Mouse (Mus musculus): ENCODE data around the gene Mgat1. TPM values are rescaled to one million over a fixed set of nuclear protein-coding genes. Genes with fewer than 3 reads are reported as not detected.
"Not testable (repeated sequence)": the region's sequence is repeated elsewhere in the genome, so short reads cannot be mapped to it uniquely, and the experiment has no call there.

The Mgat1 gene
- total RNA-seq (2021) = 10 to 100 TPM; 64.7 to 66.9 TPM

GRCm38 (mm10) chr11:49243727-49244594, at the start of gene Mgat1:
Mgat1 (plus strand) TSS chr11:49244191.
- intact Hi-C loops (cut with DNase I) = no loop called here
- peak; percentile 89 to 93 for DNase-seq

GRCm38 (mm10) chr11:49194771-49195170, 49.2 kb upstream of the Mgat1 start:
- DNase-seq = not testable (repeated sequence)
- intact Hi-C loops (cut with DNase I) = loop anchor here (10.0 kb wide), 1 partner anchor 210 kb away; no protein-coding TSS in a partner anchor

GRCm38 (mm10) chr11:49195819-49196322, 48.1 kb upstream of the Mgat1 start:
- DNase-seq = peak in 1 of 2 experiments; percentile 32

GRCm38 (mm10) chr11:49200666-49201065, 43.3 kb upstream of the Mgat1 start:
- DNase-seq = no peak
- intact Hi-C loops (cut with DNase I) = loop anchor here (5.0 kb wide), 2 partner anchors 328 to 403 kb away; partner anchors contain the start of gene Irgm1

More at GRCm38 (mm10) chr11:49195819-49196322, 48.1 kb upstream of the Mgat1 start:
- intact Hi-C loops (cut with DNase I) = loop anchor here (10.0 kb wide), 1 partner anchor 209 kb away; no protein-coding TSS in a partner anchor

GRCm38 (mm10) chr11:49201142-49201541, 42.8 kb upstream of the Mgat1 start:
- no peak for DNase-seq
- intact Hi-C loops (cut with DNase I) = loop anchor here (5.0 kb wide), 2 partner anchors 329 to 404 kb away; partner anchors contain the start of gene Irgm1

GRCm38 (mm10) chr11:49202071-49202470, 41.9 kb upstream of the Mgat1 start:
- intact Hi-C loops (cut with DNase I) = loop anchor here (5.0 kb wide), 2 partner anchors 330 to 405 kb away; partner anchors contain the start of gene Irgm1
- DNase-seq = no peak

- intact Hi-C loops (cut with DNase I) = loop anchor here (1.0 to 5.0 kb wide), 3 partner anchors 48 to 405 kb away; partner anchors contain the start of gene Irgm1
- peak in 1 of 2 experiments; percentile 32 for DNase-seq
These were observed 41.4 kb upstream of the Mgat1 start for GRCm38 (mm10) chr11:49202523-49203061.

- intact Hi-C loops (cut with DNase I) = loop anchor here (1.0 to 5.0 kb wide), 3 partner anchors 47 to 406 kb away; partner anchors contain the start of gene Irgm1
- peak; percentile 97 for DNase-seq
These were observed 40.7 kb upstream of the Mgat1 start, which contains the start of gene Zfp62 for GRCm38 (mm10) chr11:49203129-49203768. Zfp62 (plus strand) TSS chr11:49203292.

GRCm38 (mm10) chr11:49203771-49204497, 40.1 kb upstream of the Mgat1 start:
- intact Hi-C loops (cut with DNase I) = loop anchor here (1.0 to 5.0 kb wide), 3 partner anchors 46 to 407 kb away; partner anchors contain the start of gene Irgm1
- DNase-seq = no peak

- intact Hi-C loops (cut with DNase I) = no loop called here
These were observed 38.9 kb upstream of the Mgat1 start for GRCm38 (mm10) chr11:49205080-49205590.

GRCm38 (mm10) chr11:49207495-49207894, 36.5 kb upstream of the Mgat1 start:
- DNase-seq = no peak
- intact Hi-C loops (cut with DNase I) = no loop called here

More at GRCm38 (mm10) chr11:49205080-49205590, 38.9 kb upstream of the Mgat1 start:
- no peak for DNase-seq

- intact Hi-C loops (cut with DNase I) = no loop called here
- no peak for DNase-seq
These were observed 31.4 kb upstream of the Mgat1 start for GRCm38 (mm10) chr11:49212577-49212976.

GRCm38 (mm10) chr11:49213505-49213904, 30.5 kb upstream of the Mgat1 start:
- intact Hi-C loops (cut with DNase I) = no loop called here
- no peak for DNase-seq

- no peak for DNase-seq
- intact Hi-C loops (cut with DNase I) = no loop called here
These were observed 24.7 kb upstream of the Mgat1 start for GRCm38 (mm10) chr11:49219271-49219670.

- DNase-seq = no peak
- intact Hi-C loops (cut with DNase I) = no loop called here
These were observed 19.5 kb upstream of the Mgat1 start for GRCm38 (mm10) chr11:49224455-49224854.

GRCm38 (mm10) chr11:49232781-49233180, 11.2 kb upstream of the Mgat1 start:
- intact Hi-C loops (cut with DNase I) = no loop called here
- no peak for DNase-seq

GRCm38 (mm10) chr11:49235459-49236207, 8.4 kb upstream of the Mgat1 start:
- intact Hi-C loops (cut with DNase I) = no loop called here
- no peak for DNase-seq

- intact Hi-C loops (cut with DNase I) = no loop called here
- DNase-seq = no peak
These were observed 7.1 kb upstream of the Mgat1 start for GRCm38 (mm10) chr11:49236891-49237290.

- intact Hi-C loops (cut with DNase I) = no loop called here
- no peak for DNase-seq
These were observed 6.5 kb upstream of the Mgat1 start for GRCm38 (mm10) chr11:49237532-49237931.
